Mouse (Mus musculus) cortical plate, adult 2 months (tissue): ENCODE results near the gene Bloc1s3. TPM values are rescaled to one million over a fixed set of nuclear protein-coding genes. Genes with fewer than 3 reads are reported as not detected.

Experiments used
- H3K27ac ChIP-seq: fragments of 200-500 bp; 2 replicates; pipeline ENCODE4 v1.5.1; 2012; ENCODE audit warnings: low read length, control low read depth, inconsistent platforms; ENCODE audit not compliant: insufficient read depth
- H3K4me1 ChIP-seq: fragments of 200-500 bp; 2 replicates; pipeline ENCODE4 v1.6.1; 2011; ENCODE audit warnings: low read length; ENCODE audit not compliant: control insufficient read depth, insufficient read depth
- H3K4me3 ChIP-seq: fragments of 200-500 bp; 2 replicates; pipeline ENCODE4 v1.5.1; 2011; ENCODE audit warnings: mild to moderate bottlenecking, low read length, control low read depth; ENCODE audit not compliant: insufficient read depth
- CTCF ChIP-seq: fragments of 200-500 bp; IDR thresholded peaks from 2 replicates; pipeline ENCODE4 v1.5.1; 2011; ENCODE audit warnings: mild to moderate bottlenecking, control low read depth, low read length; ENCODE audit not compliant: insufficient read depth; ENCODE audit errors: extremely low read depth
- POLR2A ChIP-seq: fragments of 200-500 bp; IDR thresholded peaks from 2 replicates; pipeline ENCODE4 v1.6.1; 2011; ENCODE audit warnings: mild to moderate bottlenecking, low read length, control low read depth; ENCODE audit not compliant: insufficient read depth; ENCODE audit errors: extremely low read depth
- polyA plus RNA-seq: library from polyadenylated mRNA; depleted of rRNA; stranded (reverse); fragments of >200 nt; gene quantifications from 2 replicates; pipeline ENCODE4 v1.2.3, GENCODE M21; 2012; rRNA removed

Bloc1s3 gene
- polyA plus RNA-seq, 1 experiment = 7.6 TPM

- H3K4me3 ChIP-seq = peak overlapping the region; percentile 43
- TF ChIP-seq POLR2A = no peak
- TF ChIP-seq CTCF = no peak
- 0 out of 2 replicates have a peak, but pooled peaks cover 5% of the 10 kb centered on the region for H3K4me1 ChIP-seq
- no peak overlapping the region for H3K27ac ChIP-seq
Observed at GRCm38 (mm10) chr7:19456628-19457027, 51.5 kb downstream of the Bloc1s3 start.

GRCm38 (mm10) chr7:19455819-19456495 is 52.2 kb downstream of the Bloc1s3 start:
- Histone ChIP-seq H3K4me1 (0 out of 2 replicates have a peak, but pooled peaks cover 5% of the 10 kb centered on the region), H3K4me3 (peak overlapping the region; percentile 43; the same call in 1 of the 2 replicates), H3K27ac (no peak overlapping the region)
- TF ChIP-seq POLR2A (no peak), CTCF (no peak)

GRCm38 (mm10) chr7:19455186-19455585 is 53.0 kb downstream of the Bloc1s3 start:
- TF ChIP-seq CTCF = no peak
- TF ChIP-seq POLR2A = no peak
- 0 out of 2 replicates have a peak, but pooled peaks cover 5% of the 10 kb centered on the region for H3K4me1 ChIP-seq
- no peak overlapping the region for H3K4me3 ChIP-seq
- no peak overlapping the region for H3K27ac ChIP-seq

Other genes starting within 250 kb of the Bloc1s3 start
- gene Vasp, start 236.6 kb downstream of the Bloc1s3 start, polyA plus RNA-seq = 15.3 and 16.5 TPM in 2 replicates
- gene Ppm1n, start 228.3 kb downstream of the Bloc1s3 start, polyA plus RNA-seq = 0.21 and 0.23 TPM in 2 replicates
- gene Rtn2, start 225.7 kb downstream of the Bloc1s3 start, polyA plus RNA-seq = 140 TPM in 2 replicates
- 5.1 and 7.1 TPM in 2 replicates for gene Fosb, start 198.3 kb downstream of the Bloc1s3 start, polyA plus RNA-seq
- gene Ercc1, start 163.6 kb downstream of the Bloc1s3 start, polyA plus RNA-seq = 53.8 and 59.1 TPM in 2 replicates
- gene Cd3eap, start 148.9 kb downstream of the Bloc1s3 start, polyA plus RNA-seq = 14.4 and 14.6 TPM in 2 replicates
- gene Ppp1r13l, start 148.6 kb downstream of the Bloc1s3 start, polyA plus RNA-seq = 5.0 and 5.4 TPM in 2 replicates
- gene Ercc2, start 126.4 kb downstream of the Bloc1s3 start, polyA plus RNA-seq = 41.4 and 48.3 TPM in 2 replicates
- 2.9 and 3.0 TPM in 2 replicates for gene Klc3, start 104.3 kb downstream of the Bloc1s3 start, polyA plus RNA-seq
- 0.66 TPM in 1 of 2 replicates, not detected in the other for gene Ckm, start 103.6 kb downstream of the Bloc1s3 start, polyA plus RNA-seq
- gene Mark4, start 49.5 kb downstream of the Bloc1s3 start, polyA plus RNA-seq = 52.0 and 55.4 TPM in 2 replicates
- gene Exoc3l2, start 45.0 kb downstream of the Bloc1s3 start, polyA plus RNA-seq = 0.06 and 0.23 TPM in 2 replicates
- 22.6 TPM in 2 replicates for gene Trappc6a, start within 50 bp of the Bloc1s3 start, polyA plus RNA-seq
- 0.98 and 1.1 TPM in 2 replicates for gene Nkpd1, start 9.5 kb upstream of the Bloc1s3 start, polyA plus RNA-seq
- 152 and 153 TPM in 2 replicates for gene Ppp1r37, start 54.7 kb upstream of the Bloc1s3 start, polyA plus RNA-seq
- 2.9 and 3.3 TPM in 2 replicates for gene Zfp296, start 68.9 kb upstream of the Bloc1s3 start, polyA plus RNA-seq
- gene Gemin7, start 69.2 kb upstream of the Bloc1s3 start, polyA plus RNA-seq = 54.2 and 57.8 TPM in 2 replicates
- gene Clasrp, start 96.1 kb upstream of the Bloc1s3 start, polyA plus RNA-seq = 140 and 162 TPM in 2 replicates
- gene Relb, start 121.1 kb upstream of the Bloc1s3 start, polyA plus RNA-seq = 6.4 and 6.6 TPM in 2 replicates
- 146 and 147 TPM in 2 replicates for gene Clptm1, start 156.7 kb upstream of the Bloc1s3 start, polyA plus RNA-seq
- gene Apoc2, start 169.6 kb upstream of the Bloc1s3 start, polyA plus RNA-seq = not detected in 2 replicates
- gene Gm44805, start 173.1 kb upstream of the Bloc1s3 start, polyA plus RNA-seq = not detected in 2 replicates
- not detected in 2 replicates for gene Apoc4, start 173.1 kb upstream of the Bloc1s3 start, polyA plus RNA-seq
- gene Apoc1, start 184.3 kb upstream of the Bloc1s3 start, polyA plus RNA-seq = 1.3 and 1.4 TPM in 2 replicates
- gene Apoe, start 190.8 kb upstream of the Bloc1s3 start, polyA plus RNA-seq = 4,294 and 4,561 TPM in 2 replicates
- 108 TPM in 2 replicates for gene Tomm40, start 207.1 kb upstream of the Bloc1s3 start, polyA plus RNA-seq
- 6.9 and 7.1 TPM in 2 replicates for gene Nectin2, start 242.1 kb upstream of the Bloc1s3 start, polyA plus RNA-seq